Comparison of ENCODE assay signal across 12 mouse cellular contexts in genomic region chr9:64227736-64228135, GRCm38 (mm10). TPM values are rescaled to one million over a fixed set of nuclear protein-coding genes. Genes with fewer than 3 reads are reported as not detected.
DNase-seq lines count a peak whose midpoint lies in the region; ATAC-seq and TF ChIP-seq lines count a peak whose summit lies in the region.
"Had no signal": no experiment of that assay in that cellular context is flagged by ENCODE, and none has a peak within 500 bp of the region (broad histone marks: within the 10 kb centered on the region; RNA-seq: fewer than 3 reads in every experiment).

No protein-coding gene starts in this region.

- DNase-seq in layer of hippocampus, adult 2 months (ENCODE audit: low spot score in 2 of 2), result no peak
- DNase-seq in layer of hippocampus, adult 11-12 months (ENCODE audit: low spot score), result no peak
- peak; percentile 45 for DNase-seq in lung, postnatal 36 days
- peak; percentile 38 for DNase-seq in thymus, postnatal 14 days
- DNase-seq in adrenal gland, postnatal 36 days, result no peak
- no peak for DNase-seq in adrenal gland, adult 8-10 months
- DNase-seq: lung, embryonic 14.5 days had no signal

- 82% methylated on average over 12 of the region's 12 CpGs for WGBS in kidney, embryonic 14.5 days

- no peaks in the 10 kb centered on the region for H3K36me3 ChIP-seq in kidney, embryonic 14.5 days (ENCODE audit: control insufficient read depth, insufficient read depth, low read length)

- H3K4me3 ChIP-seq in layer of hippocampus, adult 2 months, result no peak overlapping the region
- peak overlapping the region; percentile 55 for H3K4me3 ChIP-seq in bone marrow macrophage, adult 2 months (ENCODE audit: insufficient read depth, low read length)
- H3K4me3 ChIP-seq in kidney, embryonic 14.5 days (ENCODE audit: low read length), result no peak overlapping the region

- peak overlapping the region; percentile 6; the same call in 1 of the 2 replicates for H3K27ac ChIP-seq in layer of hippocampus, adult 2 months
- H3K27ac ChIP-seq in bone marrow macrophage, adult 2 months (ENCODE audit: insufficient read depth, low read depth, low read length), result peak overlapping the region; percentile 68
- no peak overlapping the region for H3K27ac ChIP-seq in kidney, embryonic 14.5 days (ENCODE audit: low read depth, low read length)
- H3K27ac ChIP-seq: hindbrain, postnatal 0 days had no signal

- no peak overlapping the region for H3K4me2 ChIP-seq in kidney, embryonic 14.5 days (replicated peaks; ENCODE audit: low read depth, low read length)
- H3K4me2 ChIP-seq: heart, embryonic 11.5 days; lung, embryonic 14.5 days had no signal

- TF ChIP-seq CTCF in layer of hippocampus, adult 2 months (conservative IDR thresholded peaks at IDR 0.05), result no peak
- TF ChIP-seq CTCF in bone marrow macrophage, adult 2 months (IDR thresholded peaks at IDR 0.05; ENCODE audit: low read depth, low read length), result no peak

- no peaks in the 10 kb centered on the region for H3K27me3 ChIP-seq in kidney, embryonic 14.5 days (ENCODE audit: control insufficient read depth, insufficient read depth, low read length)
- H3K27me3 ChIP-seq: CH12.LX had no signal

- TF ChIP-seq POLR2A in bone marrow macrophage, adult 2 months (IDR thresholded peaks at IDR 0.05; ENCODE audit: borderline replicate concordance, low read depth, low read length), result no peak

- H3K9me3 ChIP-seq in kidney, embryonic 14.5 days (ENCODE audit: control insufficient read depth, low read length), result no peaks in the 10 kb centered on the region

- ATAC-seq in kidney, embryonic 14.5 days (ENCODE audit: low FRiP score, low TSS enrichment), result no peak
- ATAC-seq: hindbrain, postnatal 0 days had no signal

- H3K4me1 ChIP-seq in bone marrow macrophage, adult 2 months (ENCODE audit: control insufficient read depth, insufficient read depth, low read length), result peaks cover 60% of the 10 kb centered on the region
- H3K4me1 ChIP-seq in kidney, embryonic 14.5 days (ENCODE audit: control insufficient read depth, insufficient read depth, low read length), result peaks cover 30% of the 10 kb centered on the region

- no peak overlapping the region for H3K9ac ChIP-seq in kidney, embryonic 14.5 days (ENCODE audit: low read depth, low read length)
- H3K9ac ChIP-seq: lung, embryonic 14.5 days had no signal

RNA-seq across cellular contexts. Expression of gene Uchl4, which starts 7.3 kb away (rescaled TPM):
- 1 to 10 TPM; 2.8 to 2.9 TPM for total RNA-seq in layer of hippocampus, adult 2 months (2021)
- polyA plus RNA-seq in bone marrow macrophage, adult 2 months (2012; ENCODE audit: insufficient read depth, insufficient read length, missing spikeins), result 1.9 and 2.1 TPM in 2 replicates
- 1 to 10 TPM; 2.5 to 2.7 TPM for total RNA-seq in adrenal gland, postnatal 36 days (2021)
- 2.9 and 3.3 TPM in 2 replicates for polyA plus RNA-seq in kidney, embryonic 14.5 days (2014; fragmentation: Nextera tagmentation; extraction: Ambion mirVana)
- 1 to 10 TPM; 1.5 to 2.7 (median 2.4) TPM for total RNA-seq in adrenal gland, adult 8-10 months (2022)
- total RNA-seq: hindbrain, postnatal 0 days had no signal

RNA-seq across cellular contexts. Expression of gene Map2k1, which starts 25.7 kb away (rescaled TPM):
- 100 to 1,000 TPM; 329 to 346 TPM for total RNA-seq in layer of hippocampus, adult 2 months (2021)
- 79.9 and 83.4 TPM in 2 replicates for polyA plus RNA-seq in bone marrow macrophage, adult 2 months (2012; ENCODE audit: insufficient read depth, insufficient read length, missing spikeins)
- 10 to 100 TPM; 80.4 to 91.1 TPM for total RNA-seq in adrenal gland, postnatal 36 days (2021)
- polyA plus RNA-seq in kidney, embryonic 14.5 days (2014; fragmentation: Nextera tagmentation; extraction: Ambion mirVana), result 56.9 and 72.3 TPM in 2 replicates
- total RNA-seq in adrenal gland, adult 8-10 months (2022), result 10 to 100 TPM; 83.4 to 93.7 (median 91.9) TPM

RNA-seq across cellular contexts. Expression of gene Snapc5, which starts 48.7 kb away (rescaled TPM):
- 10 to 100 TPM; 15.0 to 19.6 TPM for total RNA-seq in layer of hippocampus, adult 2 months (2021)
- polyA plus RNA-seq in bone marrow macrophage, adult 2 months (2012; ENCODE audit: insufficient read depth, insufficient read length, missing spikeins), result 53.5 and 58.0 TPM in 2 replicates
- total RNA-seq in adrenal gland, postnatal 36 days (2021), result 10 to 100 TPM; 20.7 to 21.3 TPM
- polyA plus RNA-seq in kidney, embryonic 14.5 days (2014; fragmentation: Nextera tagmentation; extraction: Ambion mirVana), result 25.7 and 37.9 TPM in 2 replicates
- 10 to 100 TPM; 22.0 to 28.1 (median 24.7) TPM for total RNA-seq in adrenal gland, adult 8-10 months (2022)

RNA-seq across cellular contexts. Expression of gene Tipin, which starts 53.6 kb away (rescaled TPM):
- 10 to 100 TPM; 15.4 to 21.7 TPM for total RNA-seq in layer of hippocampus, adult 2 months (2021)
- 26.8 and 29.6 TPM in 2 replicates for polyA plus RNA-seq in bone marrow macrophage, adult 2 months (2012; ENCODE audit: insufficient read depth, insufficient read length, missing spikeins)
- total RNA-seq in adrenal gland, postnatal 36 days (2021), result 10 to 100 TPM; 15.9 to 20.6 TPM
- 279 and 325 TPM in 2 replicates for polyA plus RNA-seq in kidney, embryonic 14.5 days (2014; fragmentation: Nextera tagmentation; extraction: Ambion mirVana)
- 10 to 100 TPM; 15.2 to 32.4 (median 20.6) TPM for total RNA-seq in adrenal gland, adult 8-10 months (2022)

RNA-seq across cellular contexts. Expression of gene Rpl4, which starts 54.6 kb away (rescaled TPM):
- total RNA-seq in layer of hippocampus, adult 2 months (2021), result 100 to 1,000 TPM; 607 to 624 TPM
- polyA plus RNA-seq in bone marrow macrophage, adult 2 months (2012; ENCODE audit: insufficient read depth, insufficient read length, missing spikeins), result 1,013 and 1,015 TPM in 2 replicates
- 1,000 to 10,000 TPM in 1 of 2 experiments, 100 to 1,000 TPM in 1; 960 to 1,012 TPM for total RNA-seq in adrenal gland, postnatal 36 days (2021)
- 1,389 and 1,446 TPM in 2 replicates for polyA plus RNA-seq in kidney, embryonic 14.5 days (2014; fragmentation: Nextera tagmentation; extraction: Ambion mirVana)
- 100 to 1,000 TPM; 875 to 953 (median 912) TPM for total RNA-seq in adrenal gland, adult 8-10 months (2022)

Comparison
In these comparisons a context has a peak if more than half of its experiments do, and no peak if none do; other contexts are left out.
1. DNase-seq: peak in lung, postnatal 36 days (single experiment) and thymus, postnatal 14 days (single experiment); none in layer of hippocampus, adult 2 months (0 of 2), layer of hippocampus, adult 11-12 months (single experiment), adrenal gland, postnatal 36 days (0 of 2) and adrenal gland, adult 8-10 months (single experiment).